Mouse (Mus musculus) liver, postnatal 0 days (tissue): Measurements from ENCODE around the gene Hoxb5. TPM values are rescaled to one million over a fixed set of nuclear protein-coding genes. Genes with fewer than 3 reads are reported as not detected.

Experiments used
- ATAC-seq: fragments of 200-750 bp; cut with Nextera tagmentation; 2 replicates; pipeline ENCODE4 v1.8.0; 2017; ENCODE audit warnings: mild to moderate bottlenecking, moderate library complexity
- DNase-seq: peaks from one replicate; pipeline ENCODE4 v3.0.0-alpha.2; 2016
- H3K27ac ChIP-seq: fragments of 300-500 bp; sonication (generic); 2 replicates; pipeline ENCODE4 v1.5.1; 2014; ENCODE audit warnings: antibody characterized with exemption, moderate library complexity, mild to moderate bottlenecking, low read depth
- H3K27me3 ChIP-seq: fragments of 300-500 bp; sonication (generic); 2 replicates; pipeline ENCODE4 v1.6.1; 2014; ENCODE audit warnings: low read length, control low read depth, mixed read lengths; ENCODE audit not compliant: insufficient read depth
- H3K36me3 ChIP-seq: fragments of 300-500 bp; sonication (generic); replicated peaks from 2 replicates; pipeline ENCODE4 v1.6.1; 2014; ENCODE audit warnings: mild to moderate bottlenecking, control low read depth, low read length, moderate library complexity, mixed read lengths; ENCODE audit not compliant: insufficient read depth
- H3K4me1 ChIP-seq: fragments of 300-500 bp; sonication (generic); 2 replicates; pipeline ENCODE4 v1.6.1; 2014; ENCODE audit warnings: antibody characterized with exemption, mild to moderate bottlenecking, control low read depth; ENCODE audit not compliant: insufficient read depth
- H3K4me2 ChIP-seq: fragments of 300-500 bp; sonication (generic); 2 replicates; pipeline ENCODE4 v1.6.1; 2014; ENCODE audit warnings: low read depth, mild to moderate bottlenecking, low read length, moderate library complexity, mixed read lengths
- H3K4me3 ChIP-seq: fragments of 300-500 bp; sonication (generic); 2 replicates; pipeline ENCODE4 v1.5.1; 2014; ENCODE audit warnings: low read depth, low read length
- H3K9ac ChIP-seq: fragments of 300-500 bp; sonication (generic); replicated peaks from 2 replicates; pipeline ENCODE4 v1.6.1; 2014; ENCODE audit warnings: mild to moderate bottlenecking, moderate library complexity
- H3K9me3 ChIP-seq: fragments of 300-500 bp; sonication (generic); 2 replicates; pipeline ENCODE4 v1.6.1; 2016; ENCODE audit warnings: mild to moderate bottlenecking, control low read depth, low read length, mixed read lengths
- CTCF ChIP-seq: sonication (generic); IDR thresholded peaks from 2 replicates; pipeline ENCODE4 v1.5.1; 2016; ENCODE audit warnings: antibody characterized with exemption, low read depth
- EP300 ChIP-seq: IDR thresholded peaks from 2 replicates; pipeline ENCODE4 v1.6.1; 2016; ENCODE audit warnings: antibody characterized with exemption, low read depth, mild to moderate bottlenecking
- WGBS: fragments of 180-500 bp; shearing (Covaris S2); extraction: QIAGEN DNeasy Blood & Tissue Kit; methylation state at CpG from one replicate; pipeline ENCODE4 v1.1.7; 2014; ENCODE audit not compliant: insufficient replicate concordance; 5-methylcytosine and 5-hydroxymethylcytosine counted together
- polyA plus RNA-seq: library from polyadenylated mRNA; unstranded; fragments of >200 nt; fragmentation: Nextera tagmentation; extraction: Ambion mirVana; gene quantifications from 2 replicates; pipeline ENCODE4 v1.2.1, GENCODE M21; 2015

Hoxb5 gene
- polyA plus RNA-seq, 1 experiment from 2014 or later: 0.75 TPM

GRCm38 (mm10) chr11:96292565-96293301, 10.4 kb upstream of the Hoxb5 start:
- Histone ChIP-seq H3K27me3 (peaks cover 97% of the 10 kb centered on the region), H3K27ac (no peak overlapping the region), H3K4me3 (no peak overlapping the region), H3K9me3 (no peaks in the 10 kb centered on the region), H3K36me3 (no peaks in the 10 kb centered on the region), H3K4me1 (no peaks in the 10 kb centered on the region), H3K9ac (no peak overlapping the region), H3K4me2 (no peak overlapping the region)
- DNase-seq (no peak), ATAC-seq (no peak)
- 4% methylated on average over 12 of the region's 12 CpGs for whole genome bisulfite sequencing
- TF ChIP-seq CTCF: no peak
- TF ChIP-seq EP300: no peak

GRCm38 (mm10) chr11:96293302-96293921, 9.7 kb upstream of the Hoxb5 start:
- H3K9ac ChIP-seq: no peak overlapping the region
- H3K27me3 ChIP-seq: peaks cover 97% of the 10 kb centered on the region
- no peak for ATAC-seq
- H3K4me3 ChIP-seq: no peak overlapping the region
- WGBS: 2% methylated on average over 22 of the region's 22 CpGs
- no peaks in the 10 kb centered on the region for H3K9me3 ChIP-seq
- H3K4me2 ChIP-seq: no peak overlapping the region
- H3K36me3 ChIP-seq: no peaks in the 10 kb centered on the region
- no peak overlapping the region for H3K27ac ChIP-seq
- TF ChIP-seq EP300: no peak
- no peak for DNase-seq
- no peaks in the 10 kb centered on the region for H3K4me1 ChIP-seq

- ATAC-seq (no peak), DNase-seq (peak; percentile 75)
- Histone ChIP-seq H3K36me3 (no peaks in the 10 kb centered on the region), H3K4me1 (no peaks in the 10 kb centered on the region), H3K9ac (no peak overlapping the region), H3K4me3 (no peak overlapping the region), H3K9me3 (no peaks in the 10 kb centered on the region), H3K27me3 (peaks cover 98% of the 10 kb centered on the region), H3K4me2 (no peak overlapping the region), H3K27ac (no peak overlapping the region)
- WGBS: under 1% methylated on average over 32 of the region's 32 CpGs
- TF ChIP-seq EP300: no peak
- TF ChIP-seq CTCF: peak; percentile 71
Measured at GRCm38 (mm10) chr11:96294245-96295091, 8.7 kb upstream of the Hoxb5 start.

GRCm38 (mm10) chr11:96295092-96295835, 7.9 kb upstream of the Hoxb5 start:
- Histone ChIP-seq H3K36me3 (no peaks in the 10 kb centered on the region), H3K4me2 (no peak overlapping the region), H3K27ac (no peak overlapping the region), H3K9me3 (no peaks in the 10 kb centered on the region), H3K4me3 (no peak overlapping the region), H3K4me1 (no peaks in the 10 kb centered on the region), H3K27me3 (peaks cover 98% of the 10 kb centered on the region), H3K9ac (no peak overlapping the region)
- under 1% methylated on average over 29 of the region's 30 CpGs for WGBS
- DNase-seq (no peak), ATAC-seq (no peak)
- TF ChIP-seq EP300 (no peak), CTCF (no peak)

- TF ChIP-seq EP300 (no peak), CTCF (no peak)
- DNase-seq (no peak), ATAC-seq (no peak)
- Histone ChIP-seq H3K9me3 (no peaks in the 10 kb centered on the region), H3K9ac (no peak overlapping the region), H3K36me3 (no peaks in the 10 kb centered on the region), H3K4me3 (no peak overlapping the region), H3K4me1 (no peaks in the 10 kb centered on the region), H3K4me2 (no peak overlapping the region), H3K27me3 (peaks cover 100% of the 10 kb centered on the region), H3K27ac (no peak overlapping the region)
- WGBS: 20% methylated on average over 2 of the region's 2 CpGs
Measured at GRCm38 (mm10) chr11:96296997-96297396, 6.1 kb upstream of the Hoxb5 start.
